Mouse (Mus musculus) intestine, embryonic 16.5 days (tissue): Measurements from ENCODE around the gene Slc7a6os. TPM values are rescaled to one million over a fixed set of nuclear protein-coding genes. Genes with fewer than 3 reads are reported as not detected.

Source experiments
- ATAC-seq: fragments of 200-750 bp; cut with Nextera tagmentation; 2 replicates; pipeline ENCODE4 v1.8.0; 2017; ENCODE audit warnings: moderate TSS enrichment, moderate library complexity
- H3K27ac ChIP-seq: fragments of 300-500 bp; sonication (generic); 2 replicates; pipeline ENCODE4 v1.5.1; 2014; ENCODE audit warnings: mild to moderate bottlenecking, low read length
- H3K27me3 ChIP-seq: fragments of 300-500 bp; sonication (generic); replicated peaks from 2 replicates; pipeline ENCODE4 v1.6.1; 2014; ENCODE audit warnings: low read length, control low read depth, mixed read lengths; ENCODE audit not compliant: control insufficient read depth, insufficient read depth
- H3K36me3 ChIP-seq: fragments of 300-500 bp; sonication (generic); 2 replicates; pipeline ENCODE4 v1.6.1; 2014; ENCODE audit warnings: low read length, control low read depth; ENCODE audit not compliant: control insufficient read depth, insufficient read depth
- H3K4me1 ChIP-seq: fragments of 300-500 bp; sonication (generic); 2 replicates; pipeline ENCODE4 v1.6.1; 2014; ENCODE audit warnings: low read length, control low read depth, mixed read lengths; ENCODE audit not compliant: control insufficient read depth, insufficient read depth
- H3K4me2 ChIP-seq: fragments of 300-500 bp; sonication (generic); 2 replicates; pipeline ENCODE4 v1.6.1; 2014; ENCODE audit warnings: low read depth, low read length, control low read depth
- H3K4me3 ChIP-seq: fragments of 300-500 bp; sonication (generic); 2 replicates; pipeline ENCODE4 v1.5.1; 2014; ENCODE audit warnings: mild to moderate bottlenecking, low read length
- H3K9ac ChIP-seq: fragments of 300-500 bp; sonication (generic); 2 replicates; pipeline ENCODE4 v1.6.1; 2014; ENCODE audit warnings: low read depth, low read length
- H3K9me3 ChIP-seq: fragments of 300-500 bp; sonication (generic); 2 replicates; pipeline ENCODE4 v1.6.1; 2016; ENCODE audit warnings: low read length, control low read depth; ENCODE audit not compliant: control insufficient read depth
- WGBS: fragments of 180-500 bp; shearing (Covaris S2); extraction: QIAGEN DNeasy Blood & Tissue Kit; methylation state at CpG from one replicate; pipeline ENCODE4 v1.1.7; 2014; 5-methylcytosine and 5-hydroxymethylcytosine counted together
- polyA plus RNA-seq: library from polyadenylated mRNA; unstranded; fragments of >200 nt; fragmentation: Nextera tagmentation; extraction: Ambion mirVana; gene quantifications from 2 replicates; pipeline ENCODE4 v1.2.1, GENCODE M21; 2015

The Slc7a6os gene
- 26.9 and 29.3 TPM in 2 replicates for polyA plus RNA-seq

- Histone ChIP-seq H3K9ac (peak within 1 kb of the TSS; percentile 94), H3K36me3 (peaks cover 12% of the 10 kb centered on the region; the same call in 1 of the 2 replicates), H3K4me3 (peak within 1 kb of the TSS; percentile 94), H3K4me2 (peak within 1 kb of the TSS; percentile 68), H3K9me3 (no peaks in the 10 kb centered on the region), H3K4me1 (peaks cover 8% of the 10 kb centered on the region), H3K27me3 (no peaks in the 10 kb centered on the region), H3K27ac (peak within 1 kb of the TSS; percentile 97)
- peak; percentile 99 for ATAC-seq
- WGBS, result under 1% methylated on average over 52 of the region's 52 CpGs
Observed at GRCm38 (mm10) chr8:106210821-106211345, at the start of gene Slc7a6os, which contains the start of gene Prmt7. Gene Slc7a6os, minus strand, starts transcription at chr8:106210935. Gene Prmt7, plus strand, starts transcription at chr8:106210936.

GRCm38 (mm10) chr8:106259579-106260255 lies 49.0 kb upstream of the Slc7a6os start:
- Histone ChIP-seq H3K9ac (no peak overlapping the region), H3K4me2 (no peak overlapping the region), H3K4me1 (0 out of 2 replicates have a peak, but pooled peaks cover 3% of the 10 kb centered on the region), H3K4me3 (no peak overlapping the region), H3K36me3 (no peaks in the 10 kb centered on the region), H3K27ac (no peak overlapping the region), H3K9me3 (no peaks in the 10 kb centered on the region), H3K27me3 (no peaks in the 10 kb centered on the region)
- ATAC-seq, result no peak
- 89% methylated on average over 10 of the region's 10 CpGs for WGBS

- 29% methylated on average over 1 of the region's 1 CpGs for WGBS
- H3K27ac ChIP-seq, result no peak overlapping the region
- H3K36me3 ChIP-seq, result no peaks in the 10 kb centered on the region
- no peak overlapping the region for H3K4me3 ChIP-seq
- H3K9me3 ChIP-seq, result no peaks in the 10 kb centered on the region
- ATAC-seq, result no peak
- no peak overlapping the region for H3K4me2 ChIP-seq
- 0 out of 2 replicates have a peak, but pooled peaks cover 3% of the 10 kb centered on the region for H3K4me1 ChIP-seq
- H3K9ac ChIP-seq, result no peak overlapping the region
- H3K27me3 ChIP-seq, result no peaks in the 10 kb centered on the region
Observed at GRCm38 (mm10) chr8:106258169-106258568, 47.4 kb upstream of the Slc7a6os start.

GRCm38 (mm10) chr8:106250186-106250585 lies 39.5 kb upstream of the Slc7a6os start:
- H3K4me1 ChIP-seq, result no peaks in the 10 kb centered on the region
- H3K4me2 ChIP-seq, result no peak overlapping the region
- no peak for ATAC-seq
- H3K9me3 ChIP-seq, result no peaks in the 10 kb centered on the region
- H3K9ac ChIP-seq, result no peak overlapping the region
- WGBS, result 62% methylated on average over 4 of the region's 4 CpGs
- no peaks in the 10 kb centered on the region for H3K27me3 ChIP-seq
- H3K27ac ChIP-seq, result no peak overlapping the region
- H3K4me3 ChIP-seq, result no peak overlapping the region
- peaks cover 15% of the 10 kb centered on the region; the same call in 1 of the 2 replicates for H3K36me3 ChIP-seq

GRCm38 (mm10) chr8:106237106-106237505 lies 26.4 kb upstream of the Slc7a6os start:
- no peaks in the 10 kb centered on the region; the same call in 1 of the 2 replicates for H3K36me3 ChIP-seq

GRCm38 (mm10) chr8:106234567-106235261 lies 24.0 kb upstream of the Slc7a6os start:
- Histone ChIP-seq H3K27ac (no peak overlapping the region), H3K9me3 (no peaks in the 10 kb centered on the region), H3K27me3 (no peaks in the 10 kb centered on the region), H3K9ac (no peak overlapping the region), H3K4me3 (no peak overlapping the region), H3K4me1 (no peaks in the 10 kb centered on the region), H3K36me3 (no peaks in the 10 kb centered on the region; the same call in 1 of the 2 replicates), H3K4me2 (no peak overlapping the region)
- ATAC-seq, result no peak
- WGBS, result 82% methylated on average over 17 of the region's 17 CpGs

More at GRCm38 (mm10) chr8:106237106-106237505, 26.4 kb upstream of the Slc7a6os start:
- Histone ChIP-seq H3K27me3 (no peaks in the 10 kb centered on the region), H3K4me3 (no peak overlapping the region), H3K9me3 (no peaks in the 10 kb centered on the region), H3K4me1 (no peaks in the 10 kb centered on the region), H3K27ac (no peak overlapping the region), H3K4me2 (no peak overlapping the region), H3K9ac (no peak overlapping the region)
- 84% methylated on average over 5 of the region's 5 CpGs for WGBS
- ATAC-seq, result no peak

GRCm38 (mm10) chr8:106232751-106233150 lies 22.0 kb upstream of the Slc7a6os start:
- no peak overlapping the region for H3K27ac ChIP-seq
- H3K9ac ChIP-seq, result no peak overlapping the region
- H3K9me3 ChIP-seq, result no peaks in the 10 kb centered on the region
- no peaks in the 10 kb centered on the region for H3K27me3 ChIP-seq
- H3K36me3 ChIP-seq, result peaks cover 2% of the 10 kb centered on the region; the same call in 1 of the 2 replicates
- H3K4me3 ChIP-seq, result no peak overlapping the region
- no peak for ATAC-seq
- 73% methylated on average over 3 of the region's 3 CpGs for WGBS
- no peak overlapping the region for H3K4me2 ChIP-seq
- no peaks in the 10 kb centered on the region for H3K4me1 ChIP-seq

- peaks cover 8% of the 10 kb centered on the region; the same call in 1 of the 2 replicates for H3K36me3 ChIP-seq
- H3K27ac ChIP-seq, result no peak overlapping the region
- no peaks in the 10 kb centered on the region for H3K9me3 ChIP-seq
- WGBS, result 89% methylated on average over 7 of the region's 7 CpGs
- H3K4me1 ChIP-seq, result no peaks in the 10 kb centered on the region
- H3K9ac ChIP-seq, result no peak overlapping the region
- no peak overlapping the region for H3K4me3 ChIP-seq
- ATAC-seq, result no peak
- no peak overlapping the region for H3K4me2 ChIP-seq
- no peaks in the 10 kb centered on the region for H3K27me3 ChIP-seq
Observed at GRCm38 (mm10) chr8:106231536-106231935, 20.8 kb upstream of the Slc7a6os start.

- H3K4me2 ChIP-seq, result no peak overlapping the region
- no peak for ATAC-seq
- no peak overlapping the region for H3K27ac ChIP-seq
- no peak overlapping the region for H3K4me3 ChIP-seq
- H3K4me1 ChIP-seq, result no peaks in the 10 kb centered on the region
- WGBS, result 40% methylated on average over 9 of the region's 9 CpGs
- no peak overlapping the region for H3K9ac ChIP-seq
- H3K36me3 ChIP-seq, result peaks cover 8% of the 10 kb centered on the region; the same call in 1 of the 2 replicates
- H3K9me3 ChIP-seq, result no peaks in the 10 kb centered on the region
- H3K27me3 ChIP-seq, result no peaks in the 10 kb centered on the region
Observed at GRCm38 (mm10) chr8:106226589-106226988, 15.9 kb upstream of the Slc7a6os start.
